Mouse (Mus musculus): ENCODE results near the gene Pla2g12b. TPM values are rescaled to one million over a fixed set of nuclear protein-coding genes. Genes with fewer than 3 reads are reported as not detected.
A peak's percentile ranks its signal among the peaks of the same experiment; 100 is the strongest.

Gene Pla2g12b
- total RNA-seq, 2 experiments from 2014 or later, result not detected

- DNase-seq (ENCODE audit: low spot score in 2 of 2), result no peak
These were observed 62.1 kb downstream of the Pla2g12b start for GRCm38 (mm10) chr10:59465546-59465945.

DNA sequence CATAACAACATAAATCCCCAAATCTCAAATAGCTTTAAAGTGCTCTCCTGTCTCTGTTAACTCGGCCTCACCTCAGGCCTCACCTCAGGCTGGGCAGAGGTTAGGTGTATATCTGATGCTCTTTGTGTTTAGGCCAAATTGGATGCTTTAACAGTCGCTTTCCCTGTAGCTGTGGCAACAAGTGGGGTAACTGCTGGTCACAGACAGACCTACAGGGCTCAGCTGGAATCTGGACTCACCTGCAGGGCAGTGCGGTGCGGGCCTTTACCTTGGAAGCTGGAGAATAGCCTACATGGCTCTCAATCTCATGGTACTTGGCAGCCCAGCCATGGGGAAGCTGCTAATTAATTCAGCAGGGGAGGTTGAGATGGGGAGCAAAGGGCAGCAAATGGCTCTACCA, 63.2 kb downstream of the Pla2g12b start:
- no peak for DNase-seq (ENCODE audit: low spot score in 2 of 2)

GRCm38 (mm10) chr10:59467297-59467696, 63.8 kb downstream of the Pla2g12b start:
- no peak for DNase-seq (ENCODE audit: low spot score in 2 of 2)

DNA sequence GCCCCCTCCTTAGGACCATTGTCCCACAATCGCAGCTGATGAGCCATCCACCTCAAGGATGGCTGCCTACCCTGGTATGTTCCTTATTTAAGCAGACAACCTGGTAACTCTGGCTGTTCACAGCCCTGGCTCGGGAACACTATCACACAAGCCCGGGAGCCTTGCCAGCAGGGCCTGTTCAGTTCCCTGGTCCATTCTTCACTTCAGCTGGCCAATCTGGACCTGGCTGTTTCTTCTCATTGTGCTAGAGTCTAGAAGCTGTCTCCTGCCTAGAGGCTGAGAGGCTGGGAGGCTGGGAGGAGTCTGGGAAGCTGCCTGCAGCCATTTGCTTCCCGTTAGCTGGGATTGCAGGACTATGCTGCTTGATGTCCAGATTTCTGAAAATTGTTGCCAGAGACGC, 67.0 kb downstream of the Pla2g12b start:
- peak; percentile 57 to 68 for DNase-seq (ENCODE audit: low spot score in 2 of 2)

Other genes starting within 250 kb of the Pla2g12b start
- gene Sept10, start 181.8 kb upstream of the Pla2g12b start, total RNA-seq (2021), result 10 to 100 TPM; 12.5 to 15.6 TPM
- gene Sowahc, start 181.7 kb upstream of the Pla2g12b start, total RNA-seq (2021), result 10 to 100 TPM; 11.4 to 12.7 TPM
- 10 to 100 TPM; 29.8 to 30.9 TPM for gene P4ha1, start 80.4 kb upstream of the Pla2g12b start, total RNA-seq (2021)
- gene Gm10273, start 8.0 kb upstream of the Pla2g12b start, total RNA-seq (2021), result 10 to 100 TPM; 22.8 to 27.2 TPM
- under 1 TPM; 0.11 to 0.37 TPM for gene Oit3, start 38.1 kb downstream of the Pla2g12b start, total RNA-seq (2021)
- gene Gm10322, start 212.4 kb downstream of the Pla2g12b start, total RNA-seq (2021), result not detected
- 10 to 100 TPM; 57.8 to 62.1 TPM for gene Mcu, start 213.0 kb downstream of the Pla2g12b start, total RNA-seq (2021)